Mouse (Mus musculus): ENCODE measurements around the gene Zfp598. TPM values are rescaled to one million over a fixed set of nuclear protein-coding genes. Genes with fewer than 3 reads are reported as not detected.

Gene Zfp598
- polyA plus RNA-seq, 1 experiment from 2014 or later, result 19.4 TPM

GRCm38 (mm10) chr17:24723122-24723880 lies 53.8 kb downstream of the Zfp598 start:
- H3K36me3 ChIP-seq (ENCODE audit: control insufficient read depth, insufficient read depth, low read length), result peaks cover 27% of the 10 kb centered on the region
- peak overlapping the region; percentile 86 to 89 for H3K4me3 ChIP-seq (ENCODE audit: control insufficient read depth in 1 of 2, insufficient read depth in 1 of 2, low read depth in 1 of 2, low read length in 2 of 2)
- H3K4me1 ChIP-seq (ENCODE audit: control insufficient read depth in 2 of 2, insufficient read depth in 2 of 2, low read length in 2 of 2), result peaks cover 6 to 30% of the 10 kb centered on the region in 2 experiments
- H3K9me3 ChIP-seq (ENCODE audit: control insufficient read depth, low read length), result no peaks in the 10 kb centered on the region
- peak overlapping the region; percentile 99 for H3K9ac ChIP-seq (ENCODE audit: low read length)
- whole genome bisulfite sequencing, result 2% methylated on average over 12 of the region's 12 CpGs
- no peak for ATAC-seq (ENCODE audit: insufficient number of reproducible peaks, insufficient read depth, low FRiP score, low read depth)
- peak overlapping the region; percentile 86 to 94 for H3K27ac ChIP-seq (replicated peaks in 1 of 2; ENCODE audit: control insufficient read depth in 1 of 2, insufficient read depth in 1 of 2, low read depth in 2 of 2, low read length in 2 of 2)
- peak overlapping the region; percentile 74 for H3K4me2 ChIP-seq (ENCODE audit: low read length)
- H3K27me3 ChIP-seq (ENCODE audit: control insufficient read depth, insufficient read depth, low read length), result no peaks in the 10 kb centered on the region

DNA sequence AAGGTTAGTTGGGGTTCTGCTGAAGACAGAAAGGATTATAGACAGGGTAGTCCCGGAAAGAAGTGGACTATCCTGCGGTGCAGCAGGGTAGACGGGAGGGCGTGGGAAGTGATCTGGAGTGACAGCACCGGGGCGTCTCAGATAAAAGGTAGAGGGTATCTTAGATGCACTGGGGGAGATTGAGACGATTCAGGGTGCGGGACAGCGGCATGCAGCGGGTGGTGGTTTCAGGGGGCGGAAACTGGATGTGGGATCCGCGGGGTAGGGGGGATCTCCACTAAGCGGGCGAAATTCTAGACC lies 54.3 kb downstream of the Zfp598 start:
- peak overlapping the region; percentile 99 for H3K9ac ChIP-seq (ENCODE audit: low read length)
- WGBS, result 0% methylated on average over 15 of the region's 15 CpGs
- peak; percentile 0; the same call in 1 of the 2 replicates for ATAC-seq (ENCODE audit: insufficient number of reproducible peaks, insufficient read depth, low FRiP score, low read depth)
- H3K4me2 ChIP-seq (ENCODE audit: low read length), result peak overlapping the region; percentile 74
- H3K4me1 ChIP-seq (ENCODE audit: control insufficient read depth in 2 of 2, insufficient read depth in 2 of 2, low read length in 2 of 2), result peaks cover 6 to 26% of the 10 kb centered on the region in 2 experiments
- H3K36me3 ChIP-seq (ENCODE audit: control insufficient read depth, insufficient read depth, low read length), result peaks cover 22% of the 10 kb centered on the region
- H3K9me3 ChIP-seq (ENCODE audit: control insufficient read depth, low read length), result no peaks in the 10 kb centered on the region
- H3K4me3 ChIP-seq (ENCODE audit: control insufficient read depth in 1 of 2, insufficient read depth in 1 of 2, low read depth in 1 of 2, low read length in 2 of 2), result peak overlapping the region; percentile 86 to 89
- H3K27me3 ChIP-seq (ENCODE audit: control insufficient read depth, insufficient read depth, low read length), result no peaks in the 10 kb centered on the region
- H3K27ac ChIP-seq (replicated peaks in 1 of 2; ENCODE audit: control insufficient read depth in 1 of 2, insufficient read depth in 1 of 2, low read depth in 2 of 2, low read length in 2 of 2), result peak overlapping the region; percentile 86 to 94

DNA sequence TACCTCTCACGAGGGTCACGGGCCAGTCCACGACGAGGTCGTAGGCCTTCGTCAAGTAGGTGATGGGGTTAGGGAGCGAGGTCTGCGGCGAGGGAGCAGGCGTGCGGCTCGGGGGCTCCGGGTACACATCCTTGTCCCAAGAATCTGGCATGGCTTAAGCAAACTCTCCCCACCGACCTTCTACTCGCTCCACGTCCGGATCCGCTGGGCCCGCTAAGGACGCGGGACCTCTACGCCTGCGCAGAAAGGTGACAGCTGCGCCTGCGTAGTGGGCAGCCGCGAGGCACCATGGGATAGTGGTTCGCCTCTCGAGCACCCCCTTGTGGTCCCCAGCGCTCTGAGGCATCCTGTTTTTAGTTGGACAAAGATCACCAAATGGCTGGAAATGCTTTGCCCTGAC lies 54.7 kb downstream of the Zfp598 start, which contains the start of gene Ndufb10:
TSS of gene Ndufb10 (minus strand) at position 295 of the 400 bp plus-strand sequence.
- Histone ChIP-seq H3K27me3 (ENCODE audit: control insufficient read depth, insufficient read depth, low read length) (no peaks in the 10 kb centered on the region), H3K36me3 (ENCODE audit: control insufficient read depth, insufficient read depth, low read length) (peaks cover 22% of the 10 kb centered on the region), H3K27ac (replicated peaks in 1 of 2; ENCODE audit: control insufficient read depth in 1 of 2, insufficient read depth in 1 of 2, low read depth in 2 of 2, low read length in 2 of 2) (peak within 1 kb of the TSS; percentile 86 to 94), H3K4me3 (ENCODE audit: control insufficient read depth in 1 of 2, insufficient read depth in 1 of 2, low read depth in 1 of 2, low read length in 2 of 2) (peak within 1 kb of the TSS; percentile 86 to 89), H3K9ac (ENCODE audit: low read length) (peak within 1 kb of the TSS; percentile 99), H3K9me3 (ENCODE audit: control insufficient read depth, low read length) (no peaks in the 10 kb centered on the region), H3K4me1 (ENCODE audit: control insufficient read depth in 2 of 2, insufficient read depth in 2 of 2, low read length in 2 of 2) (peaks cover 6 to 24% of the 10 kb centered on the region in 2 experiments), H3K4me2 (ENCODE audit: low read length) (peak within 1 kb of the TSS; percentile 74)
- ATAC-seq (ENCODE audit: insufficient number of reproducible peaks, insufficient read depth, low FRiP score, low read depth), result peak; percentile 67
- under 1% methylated on average over 30 of the region's 30 CpGs for WGBS

DNA sequence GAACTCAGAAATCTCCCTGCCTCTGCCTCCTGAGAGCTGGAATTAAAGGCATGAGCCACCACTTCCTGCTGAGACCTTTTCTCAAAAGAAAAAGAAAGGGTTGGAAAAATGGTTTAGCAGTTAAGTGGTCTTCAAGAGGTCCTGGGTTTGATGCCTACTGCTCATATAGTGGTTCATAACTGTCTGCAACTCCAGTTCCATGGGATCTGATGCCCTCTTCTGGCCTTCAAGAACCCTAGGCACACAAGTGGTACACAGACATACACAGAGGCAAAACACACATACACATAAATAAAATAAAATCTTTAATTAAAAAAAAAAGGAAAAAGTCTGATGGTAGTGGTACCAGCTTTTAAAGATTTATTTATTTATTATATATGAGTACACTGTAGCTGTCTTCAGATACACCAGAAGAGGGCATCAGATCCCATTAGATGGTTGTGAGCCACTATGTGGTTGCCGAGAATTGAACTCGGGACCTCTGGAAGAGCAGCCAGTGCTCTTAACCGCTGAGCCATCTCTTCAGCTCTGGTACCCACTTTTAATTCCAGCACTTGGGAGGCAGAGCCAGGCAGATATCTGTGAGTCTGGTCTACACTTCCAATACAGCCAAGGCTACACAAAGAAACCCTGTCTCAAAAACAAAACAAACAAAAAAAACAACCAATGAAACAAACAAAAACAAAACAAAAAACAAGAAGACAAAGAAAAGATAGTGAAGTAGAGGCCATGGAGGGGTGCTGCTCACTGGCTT lies 56.3 kb downstream of the Zfp598 start:
- Histone ChIP-seq H3K36me3 (ENCODE audit: control insufficient read depth, insufficient read depth, low read length) (peaks cover 19% of the 10 kb centered on the region), H3K9ac (ENCODE audit: low read length) (no peak overlapping the region), H3K4me3 (ENCODE audit: control insufficient read depth in 1 of 2, insufficient read depth in 1 of 2, low read depth in 1 of 2, low read length in 2 of 2) (no peak overlapping the region), H3K27ac (replicated peaks in 1 of 2; ENCODE audit: control insufficient read depth in 1 of 2, insufficient read depth in 1 of 2, low read depth in 2 of 2, low read length in 2 of 2) (no peak overlapping the region), H3K4me2 (ENCODE audit: low read length) (no peak overlapping the region), H3K27me3 (ENCODE audit: control insufficient read depth, insufficient read depth, low read length) (no peaks in the 10 kb centered on the region), H3K4me1 (ENCODE audit: control insufficient read depth in 2 of 2, insufficient read depth in 2 of 2, low read length in 2 of 2) (peaks cover 6 to 24% of the 10 kb centered on the region in 2 experiments), H3K9me3 (ENCODE audit: control insufficient read depth, low read length) (no peaks in the 10 kb centered on the region)
- 69% methylated on average over 3 of the region's 3 CpGs for WGBS
- ATAC-seq (ENCODE audit: insufficient number of reproducible peaks, insufficient read depth, low FRiP score, low read depth), result no peak

DNA sequence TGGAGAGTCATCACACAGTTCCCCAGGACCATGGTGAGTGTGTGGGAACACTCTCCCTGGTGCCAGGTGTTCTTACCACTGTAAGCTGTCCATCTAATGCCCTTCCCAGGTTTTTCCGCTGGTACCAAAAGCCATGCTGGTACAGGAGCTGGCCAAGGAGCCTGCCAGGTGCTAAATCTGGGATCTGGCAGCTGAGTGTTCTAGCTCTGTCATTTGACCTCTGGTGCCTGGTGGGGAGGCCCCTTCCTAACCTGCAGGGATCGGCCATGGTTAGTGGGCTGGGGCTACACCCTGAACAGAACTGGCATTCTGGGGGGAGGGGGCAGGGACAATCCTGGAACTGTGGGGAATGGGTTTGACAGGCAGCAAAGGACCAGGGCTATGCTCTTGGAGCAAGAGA lies 58.1 kb downstream of the Zfp598 start, which contains the start of gene Rpl3l:
TSS of gene Rpl3l (plus strand) at position 203 of the 400 bp plus-strand sequence.
- ATAC-seq (ENCODE audit: insufficient number of reproducible peaks, insufficient read depth, low FRiP score, low read depth), result no peak
- WGBS, result 62% methylated on average over 2 of the region's 2 CpGs
- no peak within 1 kb of the TSS for H3K27ac ChIP-seq (replicated peaks in 1 of 2; ENCODE audit: control insufficient read depth in 1 of 2, insufficient read depth in 1 of 2, low read depth in 2 of 2, low read length in 2 of 2)
- H3K27me3 ChIP-seq (ENCODE audit: control insufficient read depth, insufficient read depth, low read length), result no peaks in the 10 kb centered on the region
- no peak within 1 kb of the TSS for H3K4me3 ChIP-seq (ENCODE audit: control insufficient read depth in 1 of 2, insufficient read depth in 1 of 2, low read depth in 1 of 2, low read length in 2 of 2)
- H3K9ac ChIP-seq (ENCODE audit: low read length), result no peak within 1 kb of the TSS
- H3K4me1 ChIP-seq (ENCODE audit: control insufficient read depth in 2 of 2, insufficient read depth in 2 of 2, low read length in 2 of 2), result peaks cover 10 to 21% of the 10 kb centered on the region in 2 experiments
- H3K36me3 ChIP-seq (ENCODE audit: control insufficient read depth, insufficient read depth, low read length), result peaks cover 1% of the 10 kb centered on the region
- no peak within 1 kb of the TSS for H3K4me2 ChIP-seq (ENCODE audit: low read length)
- H3K9me3 ChIP-seq (ENCODE audit: control insufficient read depth, low read length), result no peaks in the 10 kb centered on the region

GRCm38 (mm10) chr17:24728184-24728583 lies 58.7 kb downstream of the Zfp598 start:
- Histone ChIP-seq H3K36me3 (ENCODE audit: control insufficient read depth, insufficient read depth, low read length) (no peaks in the 10 kb centered on the region), H3K27me3 (ENCODE audit: control insufficient read depth, insufficient read depth, low read length) (no peaks in the 10 kb centered on the region), H3K4me3 (ENCODE audit: control insufficient read depth in 1 of 2, insufficient read depth in 1 of 2, low read depth in 1 of 2, low read length in 2 of 2) (no peak overlapping the region), H3K27ac (replicated peaks in 1 of 2; ENCODE audit: control insufficient read depth in 1 of 2, insufficient read depth in 1 of 2, low read depth in 2 of 2, low read length in 2 of 2) (no peak overlapping the region), H3K4me2 (ENCODE audit: low read length) (no peak overlapping the region), H3K4me1 (ENCODE audit: control insufficient read depth in 2 of 2, insufficient read depth in 2 of 2, low read length in 2 of 2) (peaks cover 11 to 18% of the 10 kb centered on the region in 2 experiments), H3K9me3 (ENCODE audit: control insufficient read depth, low read length) (no peaks in the 10 kb centered on the region), H3K9ac (ENCODE audit: low read length) (no peak overlapping the region)
- ATAC-seq (ENCODE audit: insufficient number of reproducible peaks, insufficient read depth, low FRiP score, low read depth), result no peak
- 67% methylated on average over 17 of the region's 17 CpGs for WGBS

- 52% methylated on average over 6 of the region's 6 CpGs for WGBS
- no peaks in the 10 kb centered on the region for H3K36me3 ChIP-seq (ENCODE audit: control insufficient read depth, insufficient read depth, low read length)
- peaks cover 11 to 15% of the 10 kb centered on the region in 2 experiments for H3K4me1 ChIP-seq (ENCODE audit: control insufficient read depth in 2 of 2, insufficient read depth in 2 of 2, low read length in 2 of 2)
- H3K4me3 ChIP-seq (ENCODE audit: control insufficient read depth in 1 of 2, insufficient read depth in 1 of 2, low read depth in 1 of 2, low read length in 2 of 2), result no peak overlapping the region
- no peaks in the 10 kb centered on the region for H3K27me3 ChIP-seq (ENCODE audit: control insufficient read depth, insufficient read depth, low read length)
- no peak for ATAC-seq (ENCODE audit: insufficient number of reproducible peaks, insufficient read depth, low FRiP score, low read depth)
- no peak overlapping the region for H3K27ac ChIP-seq (replicated peaks in 1 of 2; ENCODE audit: control insufficient read depth in 1 of 2, insufficient read depth in 1 of 2, low read depth in 2 of 2, low read length in 2 of 2)
- no peaks in the 10 kb centered on the region for H3K9me3 ChIP-seq (ENCODE audit: control insufficient read depth, low read length)
- H3K4me2 ChIP-seq (ENCODE audit: low read length), result no peak overlapping the region
- no peak overlapping the region for H3K9ac ChIP-seq (ENCODE audit: low read length)
These were observed 59.6 kb downstream of the Zfp598 start for GRCm38 (mm10) chr17:24729067-24729466.
